Mouse (Mus musculus) bone marrow, adult 2 months (tissue): ENCODE data around the gene Map3k3. TPM values are rescaled to one million over a fixed set of nuclear protein-coding genes. Genes with fewer than 3 reads are reported as not detected.
"Not testable (repeated sequence)": the region's sequence is repeated elsewhere in the genome, so short reads cannot be mapped to it uniquely, and the experiment has no call there.

Experiments
- H3K27ac ChIP-seq: fragments of 200-500 bp; 2 replicates; pipeline ENCODE4 v1.5.1; 2012; ENCODE audit warnings: low read depth, mild to moderate bottlenecking, control low read depth, inconsistent platforms, low read length; ENCODE audit not compliant: control insufficient read depth, poor library complexity, insufficient read depth
- H3K4me1 ChIP-seq: fragments of 200-500 bp; 2 replicates; pipeline ENCODE4 v1.6.1; 2011; ENCODE audit warnings: low read length; ENCODE audit not compliant: control insufficient read depth, insufficient read depth
- H3K4me3 ChIP-seq: fragments of 200-500 bp; replicated peaks from 2 replicates; pipeline ENCODE3; 2011; ENCODE audit warnings: mild to moderate bottlenecking, low read depth, low read length, control low read depth; ENCODE audit not compliant: control insufficient read depth
- CTCF ChIP-seq: fragments of 200-500 bp; IDR thresholded peaks from 2 replicates; pipeline ENCODE4 v1.5.1; 2011; ENCODE audit warnings: low read length, control low read depth; ENCODE audit not compliant: control insufficient read depth, insufficient read depth
- POLR2A ChIP-seq: fragments of 200-500 bp; IDR thresholded peaks from 2 replicates; pipeline ENCODE4 v1.6.1; 2011; ENCODE audit warnings: low read depth, mild to moderate bottlenecking, control low read depth, low read length, borderline replicate concordance; ENCODE audit not compliant: control insufficient read depth
- WGBS: fragments of 180-500 bp; shearing (Covaris S2); methylation state at CpG from one replicate; pipeline ENCODE4 v1.1.7; 2018; 5-methylcytosine and 5-hydroxymethylcytosine counted together
- polyA plus RNA-seq: library from polyadenylated mRNA; stranded (reverse); fragments of >200 nt; gene quantifications from 2 replicates; pipeline ENCODE4 v1.2.4, GENCODE M21; 2011; ENCODE audit warnings: low replicate concordance; ENCODE audit not compliant: missing spikeins, insufficient read depth, insufficient read length

The Map3k3 gene
- polyA plus RNA-seq, 1 experiment = 14.4 TPM

DNA sequence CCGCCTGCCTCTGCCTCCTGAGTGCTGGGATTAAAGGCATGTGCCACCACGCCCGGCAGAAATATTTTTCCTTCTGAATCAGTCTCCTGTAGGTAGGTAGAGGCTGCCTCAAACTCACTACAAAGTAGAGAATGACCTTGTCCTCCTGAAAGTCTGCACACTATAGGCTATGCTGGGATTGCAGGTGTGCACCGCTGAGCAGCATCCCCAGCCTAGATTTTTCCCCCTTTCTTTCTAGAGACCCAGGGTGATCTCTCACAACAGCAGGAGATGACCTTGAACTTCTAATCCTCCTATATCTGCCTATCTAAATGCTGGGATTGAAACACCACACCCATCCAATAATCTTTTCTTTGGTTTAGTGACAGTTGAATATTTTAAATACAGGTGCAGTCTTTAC is 102.9 kb downstream of the Map3k3 start:
- 89% methylated on average over 4 of the region's 4 CpGs for WGBS
- no peak overlapping the region for H3K27ac ChIP-seq
- TF ChIP-seq POLR2A = no peak
- no peak for TF ChIP-seq CTCF
- H3K4me3 ChIP-seq = no peak overlapping the region
- peaks cover 3% of the 10 kb centered on the region; the same call in 1 of the 2 replicates for H3K4me1 ChIP-seq

GRCm38 (mm10) chr11:106191716-106192115 is 107.3 kb downstream of the Map3k3 start:
- H3K4me3 ChIP-seq = no peak overlapping the region
- H3K4me1 ChIP-seq = peaks cover 7% of the 10 kb centered on the region; the same call in 1 of the 2 replicates

DNA sequence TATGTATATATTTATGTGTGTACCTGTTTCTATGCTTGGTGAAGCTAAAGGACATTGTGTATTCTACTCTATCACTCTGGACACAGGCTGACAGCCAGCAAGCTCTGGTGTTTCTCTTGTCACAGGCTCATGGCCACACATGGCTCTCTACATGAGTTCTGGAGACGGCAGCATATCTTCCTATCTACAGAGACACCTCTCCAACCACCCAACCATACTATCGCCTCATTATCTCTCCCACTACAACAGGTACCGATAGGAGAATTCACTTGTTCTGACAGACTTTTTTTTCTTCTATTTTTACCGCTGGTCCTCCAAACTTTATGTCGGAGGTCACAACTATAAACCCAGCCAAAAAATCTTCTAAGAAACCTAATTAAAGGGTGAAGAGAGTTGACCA is 107.8 kb downstream of the Map3k3 start:
- H3K4me3 ChIP-seq = no peak overlapping the region
- H3K4me1 ChIP-seq = peaks cover 7% of the 10 kb centered on the region; the same call in 1 of the 2 replicates
- WGBS = 58% methylated on average over 5 of the region's 5 CpGs
- no peak overlapping the region for H3K27ac ChIP-seq
- no peak for TF ChIP-seq CTCF
- TF ChIP-seq POLR2A = no peak

More at GRCm38 (mm10) chr11:106191716-106192115, 107.3 kb downstream of the Map3k3 start:
- WGBS = 80% methylated on average over 3 of the region's 3 CpGs
- H3K27ac ChIP-seq = no peak overlapping the region
- TF ChIP-seq CTCF = no peak

- 5% methylated on average over 19 of the region's 19 CpGs for whole genome bisulfite sequencing
- Histone ChIP-seq H3K4me1 (peaks cover 7% of the 10 kb centered on the region; the same call in 1 of the 2 replicates), H3K27ac (peak overlapping the region; percentile 96), H3K4me3 (peak overlapping the region; percentile 86)
- no peak for TF ChIP-seq CTCF
- no peak for TF ChIP-seq POLR2A
These were observed 108.4 kb downstream of the Map3k3 start for GRCm38 (mm10) chr11:106192657-106193370.

DNA sequence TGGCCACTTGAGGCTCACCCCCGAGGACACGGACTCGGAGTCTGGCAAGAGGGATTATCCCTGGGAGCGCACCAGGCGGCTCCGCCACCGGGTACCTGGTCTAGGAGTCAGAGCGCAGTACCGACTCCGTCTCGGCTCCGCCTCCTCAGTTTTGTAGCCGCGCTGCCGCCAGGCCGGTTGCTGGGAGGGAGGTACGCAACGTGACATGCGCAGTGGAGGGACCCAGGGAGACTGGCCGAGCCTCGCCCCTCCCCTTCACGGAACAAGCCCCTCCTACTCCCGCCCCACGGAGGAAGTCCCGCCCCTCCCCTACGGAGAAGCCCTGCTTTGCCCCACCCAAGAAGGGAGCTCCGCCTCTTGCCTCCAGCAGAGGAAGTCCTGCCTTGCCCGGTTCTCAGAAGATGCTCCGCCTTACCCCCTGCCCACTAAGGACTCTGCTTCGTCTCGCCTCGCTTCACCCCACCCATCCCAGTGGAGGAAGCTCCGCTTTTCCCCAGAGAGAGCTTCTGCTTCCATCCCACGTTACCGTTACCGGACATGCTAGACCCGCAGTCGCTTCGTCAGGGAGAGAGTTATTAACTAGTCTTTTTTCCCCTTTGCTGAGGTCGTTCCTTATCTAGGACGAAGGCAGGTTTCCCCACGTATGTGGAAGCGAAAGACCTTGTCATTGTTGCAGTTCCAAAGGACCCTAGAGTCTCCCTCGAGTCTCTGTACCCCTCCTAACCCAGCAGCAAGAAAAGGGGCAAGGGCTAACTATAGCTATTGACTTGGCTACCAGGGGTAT is 109.2 kb downstream of the Map3k3 start:
- WGBS = under 1% methylated on average over 44 of the region's 44 CpGs
- H3K4me1 ChIP-seq = peaks cover 9% of the 10 kb centered on the region; the same call in 1 of the 2 replicates

DNA sequence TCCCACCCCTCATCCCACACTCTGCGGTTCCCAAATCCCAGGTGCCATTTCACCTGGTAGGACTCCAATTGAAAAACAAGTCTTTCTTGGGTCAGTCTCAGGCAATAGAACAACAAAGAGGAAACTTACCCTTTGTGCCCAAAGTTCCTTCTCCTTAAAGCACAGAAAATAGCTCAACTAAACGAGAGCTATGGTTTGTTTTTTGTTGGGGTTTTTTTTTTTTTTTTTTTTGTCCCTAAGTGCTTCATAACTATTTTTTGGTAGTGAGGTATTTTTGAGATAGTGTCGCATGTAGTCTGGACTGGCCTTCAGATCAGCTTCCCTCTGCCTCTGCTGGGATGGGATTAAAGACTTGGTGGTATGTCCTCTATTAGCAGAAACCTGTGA is 109.7 kb downstream of the Map3k3 start:
- Histone ChIP-seq H3K4me1 (peaks cover 9% of the 10 kb centered on the region; the same call in 1 of the 2 replicates), H3K27ac (peak overlapping the region; percentile 91), H3K4me3 (peak overlapping the region; percentile 85)
- TF ChIP-seq CTCF (no peak), POLR2A (no peak)
- WGBS = 23% methylated on average over 3 of the region's 3 CpGs

More for the DNA sequence above, 109.2 kb downstream of the Map3k3 start:
- Histone ChIP-seq H3K4me3 (peak overlapping the region; percentile 86), H3K27ac (peak overlapping the region; percentile 96)
- TF ChIP-seq POLR2A (peak; percentile 88), CTCF (peak; percentile 9; the same call in 1 of the 2 replicates)

DNA sequence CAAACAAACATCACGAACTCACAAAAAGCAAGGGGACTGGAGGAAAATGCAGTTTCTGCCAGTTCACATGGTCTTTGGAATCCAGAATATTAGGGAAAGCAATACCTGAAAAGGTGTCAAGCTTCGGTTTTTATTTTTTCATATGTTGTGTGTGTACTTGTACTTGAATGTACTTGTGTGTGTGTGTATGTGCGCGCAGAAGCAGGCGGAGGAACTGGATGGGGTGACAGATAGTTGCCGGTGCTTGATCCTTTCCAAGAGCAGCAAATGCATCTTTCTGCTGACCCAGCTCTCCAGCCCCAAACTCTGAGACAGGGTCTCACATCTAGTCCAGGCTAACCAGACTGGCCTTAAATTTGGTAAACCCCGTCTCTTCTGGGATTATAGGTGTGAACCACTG is 110.5 kb downstream of the Map3k3 start:
- Histone ChIP-seq H3K4me3 (no peak overlapping the region), H3K27ac (peak overlapping the region; percentile 9; the same call in 1 of the 2 replicates), H3K4me1 (peaks cover 9% of the 10 kb centered on the region; the same call in 1 of the 2 replicates)
- WGBS = 92% methylated on average over 7 of the region's 7 CpGs
- no peak for TF ChIP-seq CTCF

DNA sequence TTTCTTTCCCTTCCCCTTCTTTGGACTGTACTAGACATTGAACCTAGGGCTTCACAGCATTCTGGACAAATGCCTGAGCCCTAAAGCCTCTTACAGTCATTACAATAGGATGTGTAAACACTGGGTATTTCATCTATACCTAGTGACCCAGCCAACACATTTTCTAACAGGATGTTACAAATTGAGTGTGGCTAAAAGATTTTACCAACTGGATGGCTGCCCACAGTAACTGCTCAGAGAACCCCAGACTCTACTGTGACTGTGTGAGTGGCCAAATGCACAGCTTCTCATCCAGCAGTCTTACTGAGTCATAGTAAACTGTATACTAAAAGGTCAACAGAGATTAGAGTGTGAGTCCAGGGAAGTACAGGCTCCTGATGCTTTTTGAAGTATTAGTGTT is 110.9 kb downstream of the Map3k3 start:
- TF ChIP-seq CTCF = no peak
- no peak for TF ChIP-seq POLR2A
- Histone ChIP-seq H3K4me1 (peaks cover 9% of the 10 kb centered on the region; the same call in 1 of the 2 replicates), H3K4me3 (no peak overlapping the region), H3K27ac (no peak overlapping the region; the same call in 1 of the 2 replicates)

- Histone ChIP-seq H3K4me3 (no peak overlapping the region), H3K27ac (no peak overlapping the region), H3K4me1 (peaks cover 4% of the 10 kb centered on the region; the same call in 1 of the 2 replicates)
- TF ChIP-seq CTCF (no peak), POLR2A (no peak)
- 43% methylated on average over 4 of the region's 4 CpGs for WGBS
These were observed 113.9 kb downstream of the Map3k3 start for GRCm38 (mm10) chr11:106198277-106198676.

- not testable (repeated sequence) for H3K27ac ChIP-seq, H3K4me3 ChIP-seq, H3K4me1 ChIP-seq
- WGBS = 80% methylated on average over 7 of the region's 7 CpGs
These were observed 115.6 kb downstream of the Map3k3 start for GRCm38 (mm10) chr11:106199997-106200396.
